Mouse (Mus musculus) brain, embryonic 14.5 days (tissue): ENCODE measurements around the gene Thra.

Experiments used
- CTCF ChIP-seq: fragments of 200-500 bp; IDR thresholded peaks from 2 replicates; pipeline ENCODE4 v1.5.1; 2012; ENCODE audit warnings: inconsistent platforms, mild to moderate bottlenecking, moderate library complexity, borderline replicate concordance; ENCODE audit not compliant: insufficient read depth, insufficient read length; ENCODE audit errors: extremely low read depth
- POLR2A ChIP-seq: fragments of 200-500 bp; IDR thresholded peaks from 2 replicates; pipeline ENCODE4 v1.6.1; 2012; ENCODE audit warnings: mild to moderate bottlenecking, inconsistent platforms, borderline replicate concordance; ENCODE audit not compliant: poor library complexity, insufficient read depth, insufficient read length, severe bottlenecking; ENCODE audit errors: extremely low read depth

GRCm38 (mm10) chr11:98763502-98763861 lies 23.0 kb downstream of the Thra start:
- TF ChIP-seq POLR2A (no peak), CTCF (no peak)
